Mouse (Mus musculus) regulatory T cell (primary cell): ENCODE data around the gene C3.

Source experiments
- in situ Hi-C: fragments of 300-600 bp; cut with MboI, MseI; formaldehyde crosslinking; loops from one replicate; pipeline ENCODE4 v1.15.1; 2025; ENCODE audit warnings: high pct_unique_total_duplicates

C3 gene

DNA sequence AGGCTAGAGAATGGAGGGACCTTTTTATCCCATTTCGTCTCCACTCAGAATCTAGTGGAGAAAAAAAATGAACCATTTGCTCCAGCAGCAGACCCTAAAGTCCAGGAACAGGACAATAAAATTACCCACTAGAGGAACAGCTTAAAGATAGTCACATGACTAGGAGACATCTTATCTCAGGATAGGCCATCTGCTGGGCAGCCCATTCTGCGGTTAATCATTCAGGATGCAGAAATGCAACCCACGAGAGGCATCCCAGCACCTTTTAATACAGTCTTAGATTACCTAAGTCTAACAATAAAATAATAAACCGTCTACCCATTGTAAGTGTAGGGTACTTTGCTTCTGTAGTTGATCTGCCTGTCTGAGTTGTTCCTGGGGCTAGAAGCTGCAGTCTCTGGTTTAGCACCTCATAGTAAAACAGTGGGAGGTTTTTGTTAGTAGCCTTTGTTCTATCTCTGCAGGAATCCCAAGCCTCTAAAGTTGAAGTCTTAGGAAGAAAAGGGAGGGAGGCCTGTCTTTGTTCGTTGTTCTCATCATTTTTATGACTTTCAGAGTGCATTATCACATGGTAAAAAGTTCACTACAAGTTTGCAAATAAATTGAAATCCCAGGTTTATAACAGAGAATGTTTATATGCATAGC, 57.2 kb downstream of the C3 start:
- in situ Hi-C loops = no loop called here

DNA sequence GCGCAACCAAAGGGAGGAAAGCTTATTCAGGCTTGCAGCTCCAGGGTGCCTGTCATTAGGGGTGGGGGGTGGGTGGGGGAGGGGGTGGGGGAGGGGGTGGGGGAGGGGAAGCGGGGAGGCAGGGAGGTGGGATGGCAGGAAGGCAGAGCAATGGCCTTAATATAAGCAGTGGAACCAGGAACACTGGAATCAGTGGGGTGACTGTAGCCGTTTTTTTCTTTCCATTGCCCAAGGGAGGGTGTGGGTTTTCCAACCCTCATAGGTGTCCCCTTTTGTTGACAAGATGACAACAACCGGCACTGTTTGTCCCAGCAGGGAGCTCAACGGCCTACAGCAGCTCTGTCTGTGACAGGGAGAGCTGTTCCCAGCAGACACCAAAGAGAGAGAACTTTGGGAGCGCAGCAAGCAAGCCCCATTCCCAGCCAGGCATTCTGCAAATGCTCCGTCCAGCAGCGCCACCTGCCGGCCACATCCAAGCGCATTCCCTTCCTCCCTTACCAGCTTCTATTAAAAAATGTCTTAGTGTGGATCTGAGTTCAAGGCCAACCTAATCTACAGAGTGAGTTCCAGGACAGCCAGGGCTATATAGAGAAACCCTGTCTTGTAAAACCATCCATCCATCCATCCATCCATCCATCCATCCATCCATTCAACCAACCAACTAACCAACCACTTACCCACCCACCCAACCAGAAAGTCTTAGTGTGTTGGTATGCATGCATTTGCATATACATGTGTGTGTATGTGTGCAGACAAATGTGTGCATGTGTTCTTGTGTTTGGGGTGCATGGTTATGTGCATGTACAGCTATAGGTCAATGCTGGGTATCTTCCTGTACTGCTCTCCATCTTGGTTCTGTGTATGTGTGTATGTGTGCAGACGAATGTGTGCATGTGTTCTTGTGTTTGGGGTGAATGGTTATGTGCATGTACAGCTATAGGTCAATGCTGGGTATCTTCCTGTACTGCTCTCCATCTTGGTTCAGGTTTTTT, 60.8 kb downstream of the C3 start:
- in situ Hi-C loops = loop anchor here (5.0 kb wide), 1 partner anchor 70 kb away; no protein-coding TSS in a partner anchor
